Mouse (Mus musculus): ENCODE data around the gene Stab1. TPM values are rescaled to one million over a fixed set of nuclear protein-coding genes. Genes with fewer than 3 reads are reported as not detected.

Gene Stab1
- polyA plus RNA-seq, 1 experiment from 2014 or later = 26.6 TPM

DNA sequence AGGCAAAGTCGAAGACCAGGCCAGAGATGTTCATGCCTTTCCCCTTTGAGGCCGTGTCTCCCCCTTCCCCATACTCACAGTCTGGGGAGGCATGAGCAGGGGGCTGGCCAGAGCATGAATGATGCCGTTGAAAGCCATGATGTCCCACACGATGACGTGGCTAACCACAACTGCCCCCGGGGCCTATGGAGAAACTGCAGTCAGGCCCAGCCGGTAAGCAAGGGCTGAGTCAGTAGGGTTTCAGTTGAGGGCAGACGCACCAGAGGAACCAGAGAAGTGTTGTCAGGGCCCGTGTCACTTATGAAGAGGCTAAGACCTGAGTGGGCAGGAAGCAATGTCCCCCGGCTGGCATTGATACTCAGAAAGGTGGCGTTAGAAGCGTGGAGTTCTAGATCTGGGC is 28.8 kb downstream of the Stab1 start:
- Histone ChIP-seq H3K4me3 (replicated peaks; ENCODE audit: low read depth, low read length) (no peak overlapping the region), H3K9ac (replicated peaks; ENCODE audit: low read length) (no peak overlapping the region), H3K9me3 (ENCODE audit: control insufficient read depth, low read length) (no peaks in the 10 kb centered on the region), H3K4me2 (ENCODE audit: low read length) (no peak overlapping the region), H3K27me3 (ENCODE audit: control insufficient read depth, insufficient read depth, low read length) (no peaks in the 10 kb centered on the region), H3K27ac (replicated peaks; ENCODE audit: low read depth, low read length) (no peak overlapping the region), H3K4me1 (ENCODE audit: control insufficient read depth, insufficient read depth, low read length) (no peaks in the 10 kb centered on the region; the same call in 1 of the 2 replicates), H3K36me3 (ENCODE audit: control insufficient read depth, insufficient read depth, low read length) (peaks cover 75% of the 10 kb centered on the region)
- ATAC-seq (ENCODE audit: low FRiP score, low TSS enrichment) (no peak), DNase-seq (no peak)
- WGBS = 93% methylated on average over 12 of the region's 12 CpGs

- H3K4me1 ChIP-seq (ENCODE audit: control insufficient read depth, insufficient read depth, low read length) = no peaks in the 10 kb centered on the region; the same call in 1 of the 2 replicates
- H3K9me3 ChIP-seq (ENCODE audit: control insufficient read depth, low read length) = no peaks in the 10 kb centered on the region
- no peak overlapping the region for H3K27ac ChIP-seq (replicated peaks; ENCODE audit: low read depth, low read length)
- no peak overlapping the region for H3K4me2 ChIP-seq (ENCODE audit: low read length)
- H3K9ac ChIP-seq (replicated peaks; ENCODE audit: low read length) = no peak overlapping the region
- DNase-seq (no peak), ATAC-seq (ENCODE audit: low FRiP score, low TSS enrichment) (no peak)
- 94% methylated on average over 9 of the region's 9 CpGs for WGBS
- H3K27me3 ChIP-seq (ENCODE audit: control insufficient read depth, insufficient read depth, low read length) = no peaks in the 10 kb centered on the region
- no peak overlapping the region for H3K4me3 ChIP-seq (replicated peaks; ENCODE audit: low read depth, low read length)
- peaks cover 81% of the 10 kb centered on the region for H3K36me3 ChIP-seq (ENCODE audit: control insufficient read depth, insufficient read depth, low read length)
These were observed 29.5 kb downstream of the Stab1 start for GRCm38 (mm10) chr14:31138897-31139429.

GRCm38 (mm10) chr14:31138219-31138896 is 30.1 kb downstream of the Stab1 start:
- ATAC-seq (ENCODE audit: low FRiP score, low TSS enrichment) = no peak
- no peak for DNase-seq
- H3K27me3 ChIP-seq (ENCODE audit: control insufficient read depth, insufficient read depth, low read length) = no peaks in the 10 kb centered on the region

GRCm38 (mm10) chr14:31137791-31138190 is 30.6 kb downstream of the Stab1 start:
- WGBS = 85% methylated on average over 11 of the region's 11 CpGs
- Histone ChIP-seq H3K4me3 (replicated peaks; ENCODE audit: low read depth, low read length) (no peak overlapping the region), H3K9ac (replicated peaks; ENCODE audit: low read length) (no peak overlapping the region), H3K36me3 (ENCODE audit: control insufficient read depth, insufficient read depth, low read length) (peaks cover 81% of the 10 kb centered on the region), H3K9me3 (ENCODE audit: control insufficient read depth, low read length) (no peaks in the 10 kb centered on the region), H3K27ac (replicated peaks; ENCODE audit: low read depth, low read length) (no peak overlapping the region), H3K4me1 (ENCODE audit: control insufficient read depth, insufficient read depth, low read length) (peaks cover 9% of the 10 kb centered on the region), H3K27me3 (ENCODE audit: control insufficient read depth, insufficient read depth, low read length) (no peaks in the 10 kb centered on the region), H3K4me2 (ENCODE audit: low read length) (no peak overlapping the region)
- no peak for DNase-seq
- ATAC-seq (ENCODE audit: low FRiP score, low TSS enrichment) = no peak

More at GRCm38 (mm10) chr14:31138219-31138896, 30.1 kb downstream of the Stab1 start:
- Histone ChIP-seq H3K4me3 (replicated peaks; ENCODE audit: low read depth, low read length) (no peak overlapping the region), H3K36me3 (ENCODE audit: control insufficient read depth, insufficient read depth, low read length) (peaks cover 81% of the 10 kb centered on the region), H3K9ac (replicated peaks; ENCODE audit: low read length) (no peak overlapping the region), H3K27ac (replicated peaks; ENCODE audit: low read depth, low read length) (no peak overlapping the region), H3K4me2 (ENCODE audit: low read length) (no peak overlapping the region), H3K4me1 (ENCODE audit: control insufficient read depth, insufficient read depth, low read length) (peaks cover 4% of the 10 kb centered on the region), H3K9me3 (ENCODE audit: control insufficient read depth, low read length) (no peaks in the 10 kb centered on the region)
- WGBS = 89% methylated on average over 32 of the region's 35 CpGs

GRCm38 (mm10) chr14:31137281-31137595 is 31.2 kb downstream of the Stab1 start:
- no peak overlapping the region for H3K4me3 ChIP-seq (replicated peaks; ENCODE audit: low read depth, low read length)
- 91% methylated on average over 10 of the region's 10 CpGs for WGBS
- ATAC-seq (ENCODE audit: low FRiP score, low TSS enrichment) (no peak), DNase-seq (no peak)
- no peak overlapping the region for H3K9ac ChIP-seq (replicated peaks; ENCODE audit: low read length)
- no peak overlapping the region for H3K27ac ChIP-seq (replicated peaks; ENCODE audit: low read depth, low read length)
- no peak overlapping the region for H3K4me2 ChIP-seq (ENCODE audit: low read length)
- H3K36me3 ChIP-seq (ENCODE audit: control insufficient read depth, insufficient read depth, low read length) = peaks cover 80% of the 10 kb centered on the region
- no peaks in the 10 kb centered on the region for H3K9me3 ChIP-seq (ENCODE audit: control insufficient read depth, low read length)
- peaks cover 15% of the 10 kb centered on the region for H3K4me1 ChIP-seq (ENCODE audit: control insufficient read depth, insufficient read depth, low read length)
- no peaks in the 10 kb centered on the region for H3K27me3 ChIP-seq (ENCODE audit: control insufficient read depth, insufficient read depth, low read length)

GRCm38 (mm10) chr14:31136411-31137280 is 31.8 kb downstream of the Stab1 start:
- ATAC-seq (ENCODE audit: low FRiP score, low TSS enrichment) = no peak
- peaks cover 74% of the 10 kb centered on the region for H3K36me3 ChIP-seq (ENCODE audit: control insufficient read depth, insufficient read depth, low read length)

GRCm38 (mm10) chr14:31135495-31136410 is 32.7 kb downstream of the Stab1 start:
- no peaks in the 10 kb centered on the region for H3K9me3 ChIP-seq (ENCODE audit: control insufficient read depth, low read length)
- DNase-seq (no peak), ATAC-seq (ENCODE audit: low FRiP score, low TSS enrichment) (no peak)
- no peak overlapping the region for H3K9ac ChIP-seq (replicated peaks; ENCODE audit: low read length)
- H3K4me2 ChIP-seq (ENCODE audit: low read length) = no peak overlapping the region
- H3K27ac ChIP-seq (replicated peaks; ENCODE audit: low read depth, low read length) = no peak overlapping the region
- no peaks in the 10 kb centered on the region for H3K27me3 ChIP-seq (ENCODE audit: control insufficient read depth, insufficient read depth, low read length)
- peaks cover 65% of the 10 kb centered on the region for H3K36me3 ChIP-seq (ENCODE audit: control insufficient read depth, insufficient read depth, low read length)
- 96% methylated on average over 34 of the region's 34 CpGs for WGBS
- H3K4me3 ChIP-seq (replicated peaks; ENCODE audit: low read depth, low read length) = no peak overlapping the region
- H3K4me1 ChIP-seq (ENCODE audit: control insufficient read depth, insufficient read depth, low read length) = peaks cover 21% of the 10 kb centered on the region

More at GRCm38 (mm10) chr14:31136411-31137280, 31.8 kb downstream of the Stab1 start:
- Histone ChIP-seq H3K4me1 (ENCODE audit: control insufficient read depth, insufficient read depth, low read length) (peaks cover 21% of the 10 kb centered on the region), H3K27me3 (ENCODE audit: control insufficient read depth, insufficient read depth, low read length) (no peaks in the 10 kb centered on the region), H3K27ac (replicated peaks; ENCODE audit: low read depth, low read length) (no peak overlapping the region), H3K4me2 (ENCODE audit: low read length) (no peak overlapping the region), H3K9ac (replicated peaks; ENCODE audit: low read length) (no peak overlapping the region), H3K9me3 (ENCODE audit: control insufficient read depth, low read length) (no peaks in the 10 kb centered on the region), H3K4me3 (replicated peaks; ENCODE audit: low read depth, low read length) (no peak overlapping the region)
- no peak for DNase-seq
- WGBS = 92% methylated on average over 26 of the region's 26 CpGs
